Mouse (Mus musculus) lung, embryonic 14.5 days (tissue): Measurements from ENCODE around the gene Kalrn. TPM values are rescaled to one million over a fixed set of nuclear protein-coding genes. Genes with fewer than 3 reads are reported as not detected.

Experiments used
- ATAC-seq: fragments of 200-750 bp; cut with Nextera tagmentation; 2 replicates; pipeline ENCODE4 v1.8.0; 2017; ENCODE audit warnings: mild to moderate bottlenecking, moderate TSS enrichment, moderate library complexity; ENCODE audit not compliant: insufficient read depth
- DNase-seq: peaks from one replicate; pipeline ENCODE4 v3.0.0-alpha.2; 2015
- H3K27ac ChIP-seq: fragments of 300-500 bp; sonication (generic); 2 replicates; pipeline ENCODE4 v1.5.1; 2014; ENCODE audit warnings: low read depth, mild to moderate bottlenecking, moderate library complexity
- H3K27me3 ChIP-seq: fragments of 300-500 bp; sonication (generic); 2 replicates; pipeline ENCODE4 v1.6.1; 2014; ENCODE audit warnings: low read length, control low read depth; ENCODE audit not compliant: insufficient read depth
- H3K36me3 ChIP-seq: fragments of 300-500 bp; sonication (generic); 2 replicates; pipeline ENCODE4 v1.6.1; 2014; ENCODE audit warnings: control low read depth; ENCODE audit not compliant: insufficient read depth
- H3K4me1 ChIP-seq: fragments of 300-500 bp; sonication (generic); 2 replicates; pipeline ENCODE4 v1.6.1; 2014; ENCODE audit warnings: antibody characterized with exemption, control low read depth; ENCODE audit not compliant: insufficient read depth
- H3K4me2 ChIP-seq: fragments of 300-500 bp; sonication (generic); 2 replicates; pipeline ENCODE4 v1.6.1; 2014; ENCODE audit warnings: mild to moderate bottlenecking
- H3K4me3 ChIP-seq: fragments of 300-500 bp; sonication (generic); 2 replicates; pipeline ENCODE4 v1.5.1; 2014; ENCODE audit warnings: low read depth, low read length
- H3K9ac ChIP-seq: fragments of 300-500 bp; sonication (generic); 2 replicates; pipeline ENCODE4 v1.6.1; 2014
- H3K9me3 ChIP-seq: fragments of 300-500 bp; sonication (generic); 2 replicates; pipeline ENCODE4 v1.6.1; 2016; ENCODE audit warnings: low read depth, low read length, control low read depth
- CTCF ChIP-seq: IDR thresholded peaks from 2 replicates; pipeline ENCODE4 v1.5.1; 2016; ENCODE audit warnings: antibody characterized with exemption, low read depth
- WGBS: fragments of 180-500 bp; shearing (Covaris S2); extraction: QIAGEN DNeasy Blood & Tissue Kit; methylation state at CpG from one replicate; pipeline ENCODE4 v1.1.7; 2014; 5-methylcytosine and 5-hydroxymethylcytosine counted together
- polyA plus RNA-seq: library from polyadenylated mRNA; unstranded; fragments of >200 nt; fragmentation: Nextera tagmentation; extraction: Ambion mirVana; gene quantifications from 2 replicates; pipeline ENCODE4 v1.2.1, GENCODE M21; 2014

Kalrn gene
- polyA plus RNA-seq, 1 experiment from 2014 or later, result 15.0 TPM

DNA sequence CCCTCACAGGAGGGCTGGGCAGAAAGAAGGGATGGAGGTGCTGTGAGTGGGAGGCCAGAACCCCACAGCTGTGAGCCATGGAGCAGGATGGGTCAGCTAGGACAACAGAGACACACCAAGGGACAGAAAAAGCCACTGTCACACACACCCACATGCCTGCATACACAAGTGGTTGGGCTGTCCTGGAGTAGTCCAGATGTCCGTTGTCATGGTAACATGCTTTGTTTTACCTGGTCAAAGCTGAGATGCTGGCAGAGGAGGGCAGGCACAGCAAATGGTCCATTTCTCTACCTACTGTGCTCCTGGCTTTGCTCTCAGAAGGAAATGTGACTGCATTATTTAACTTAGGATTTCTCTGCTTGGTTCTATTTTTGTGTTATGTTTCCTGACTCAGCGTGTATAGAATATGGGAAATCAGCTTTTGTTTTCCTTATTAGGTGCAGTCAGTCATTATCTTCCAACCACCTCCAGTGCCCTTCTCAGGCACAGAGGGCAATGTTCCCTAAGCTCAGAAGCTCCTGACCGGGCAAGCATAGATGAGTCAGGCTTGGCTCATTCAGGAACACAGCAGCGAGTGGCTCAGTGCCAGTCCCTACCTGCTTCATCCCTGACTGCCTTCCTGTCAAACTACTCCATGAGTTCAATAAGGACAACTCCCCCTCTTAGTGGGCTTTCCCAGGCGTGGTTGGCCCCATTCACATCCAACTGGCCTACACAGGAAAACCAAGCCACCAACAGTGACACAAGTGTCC is 183.6 kb downstream of the Kalrn start:
- no peak overlapping the region for H3K27ac ChIP-seq
- no peak overlapping the region for H3K4me2 ChIP-seq
- ATAC-seq (no peak), DNase-seq (peak; percentile 22)
- H3K36me3 ChIP-seq, result peaks cover 3% of the 10 kb centered on the region; the same call in 1 of the 2 replicates
- no peak for TF ChIP-seq CTCF
- no peak overlapping the region for H3K4me3 ChIP-seq
- no peaks in the 10 kb centered on the region for H3K27me3 ChIP-seq
- H3K9ac ChIP-seq, result no peak overlapping the region
- WGBS, result 70% methylated on average over 5 of the region's 5 CpGs
- H3K9me3 ChIP-seq, result no peaks in the 10 kb centered on the region
- H3K4me1 ChIP-seq, result no peaks in the 10 kb centered on the region

DNA sequence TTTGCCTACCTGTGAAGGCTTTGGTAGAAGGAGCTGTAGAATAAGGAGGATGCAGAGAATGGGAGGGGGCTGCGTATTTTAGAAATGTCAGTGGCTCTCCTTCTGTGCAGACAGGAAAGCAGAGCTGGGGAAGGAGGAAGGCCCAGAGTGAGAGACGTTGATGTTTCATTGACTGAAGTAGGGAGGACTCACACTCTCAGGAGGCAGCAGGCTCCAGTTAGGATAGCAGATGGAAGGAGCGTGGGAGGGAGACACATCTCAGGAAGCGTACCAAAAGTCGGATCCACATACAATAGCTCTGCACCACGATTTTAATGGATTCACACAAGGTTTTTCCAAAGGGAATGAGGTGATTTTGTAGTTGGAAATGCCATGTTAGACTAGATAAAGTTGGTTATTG is 184.5 kb downstream of the Kalrn start:
- H3K4me2 ChIP-seq, result no peak overlapping the region
- H3K4me1 ChIP-seq, result no peaks in the 10 kb centered on the region
- no peaks in the 10 kb centered on the region for H3K9me3 ChIP-seq
- H3K36me3 ChIP-seq, result peaks cover 3% of the 10 kb centered on the region; the same call in 1 of the 2 replicates
- DNase-seq (no peak), ATAC-seq (no peak)
- no peak overlapping the region for H3K4me3 ChIP-seq
- H3K27ac ChIP-seq, result no peak overlapping the region
- H3K9ac ChIP-seq, result no peak overlapping the region
- no peak for TF ChIP-seq CTCF
- no peaks in the 10 kb centered on the region for H3K27me3 ChIP-seq
- 84% methylated on average over 6 of the region's 6 CpGs for WGBS

DNA sequence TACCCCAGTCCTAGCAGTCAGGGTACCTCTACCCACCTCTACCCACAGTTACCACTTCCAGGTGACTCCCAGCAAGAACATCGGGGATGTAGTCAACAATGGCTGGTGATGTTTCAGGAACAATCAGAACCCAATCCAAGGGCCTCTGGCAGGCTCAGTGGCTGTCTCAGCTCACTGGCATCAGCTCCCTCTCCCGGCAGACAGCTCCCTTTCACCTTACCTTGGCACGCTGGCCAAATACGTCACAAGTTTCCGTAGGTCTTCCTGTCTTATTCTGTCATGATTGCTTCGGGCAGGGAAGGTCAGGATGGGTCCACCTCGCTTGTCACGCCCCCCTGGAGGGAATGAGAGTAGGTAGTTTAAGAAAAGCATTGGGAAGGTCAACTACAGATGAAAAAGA is 188.3 kb downstream of the Kalrn start:
- ATAC-seq, result no peak
- no peak for DNase-seq
- H3K9me3 ChIP-seq, result no peaks in the 10 kb centered on the region
- peaks cover under 1% of the 10 kb centered on the region; the same call in 1 of the 2 replicates for H3K36me3 ChIP-seq
- TF ChIP-seq CTCF, result no peak
- 87% methylated on average over 8 of the region's 8 CpGs for WGBS
- H3K27me3 ChIP-seq, result no peaks in the 10 kb centered on the region
- no peak overlapping the region for H3K4me3 ChIP-seq
- H3K27ac ChIP-seq, result no peak overlapping the region
- no peaks in the 10 kb centered on the region for H3K4me1 ChIP-seq
- H3K4me2 ChIP-seq, result no peak overlapping the region
- no peak overlapping the region for H3K9ac ChIP-seq

DNA sequence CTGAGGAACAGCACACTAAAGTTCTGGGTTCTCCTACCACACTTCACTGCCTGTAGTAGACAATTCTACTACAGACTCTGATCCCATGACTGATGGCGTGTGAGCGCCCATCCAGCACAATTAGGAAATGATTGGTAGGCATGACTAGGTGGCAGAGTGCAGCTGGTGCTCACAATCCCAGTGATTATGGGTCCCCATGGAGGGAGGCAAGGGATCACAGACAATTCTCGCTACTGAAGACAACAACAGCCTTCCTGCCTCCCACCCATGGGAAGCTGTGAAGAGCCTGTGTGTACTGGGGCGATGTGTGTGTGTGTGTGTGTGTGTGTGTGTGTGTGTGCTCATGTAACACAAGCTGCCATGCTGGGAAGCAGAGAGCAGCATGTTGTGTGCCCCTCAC is 190.3 kb downstream of the Kalrn start:
- no peaks in the 10 kb centered on the region for H3K4me1 ChIP-seq
- H3K9ac ChIP-seq, result no peak overlapping the region
- no peak for DNase-seq
- no peaks in the 10 kb centered on the region for H3K27me3 ChIP-seq
- TF ChIP-seq CTCF, result no peak
- 89% methylated on average over 4 of the region's 4 CpGs for WGBS
- ATAC-seq, result no peak
- no peak overlapping the region for H3K4me2 ChIP-seq
- H3K4me3 ChIP-seq, result no peak overlapping the region
- H3K36me3 ChIP-seq, result no peaks in the 10 kb centered on the region; the same call in 1 of the 2 replicates
- H3K27ac ChIP-seq, result no peak overlapping the region
- H3K9me3 ChIP-seq, result no peaks in the 10 kb centered on the region

DNA sequence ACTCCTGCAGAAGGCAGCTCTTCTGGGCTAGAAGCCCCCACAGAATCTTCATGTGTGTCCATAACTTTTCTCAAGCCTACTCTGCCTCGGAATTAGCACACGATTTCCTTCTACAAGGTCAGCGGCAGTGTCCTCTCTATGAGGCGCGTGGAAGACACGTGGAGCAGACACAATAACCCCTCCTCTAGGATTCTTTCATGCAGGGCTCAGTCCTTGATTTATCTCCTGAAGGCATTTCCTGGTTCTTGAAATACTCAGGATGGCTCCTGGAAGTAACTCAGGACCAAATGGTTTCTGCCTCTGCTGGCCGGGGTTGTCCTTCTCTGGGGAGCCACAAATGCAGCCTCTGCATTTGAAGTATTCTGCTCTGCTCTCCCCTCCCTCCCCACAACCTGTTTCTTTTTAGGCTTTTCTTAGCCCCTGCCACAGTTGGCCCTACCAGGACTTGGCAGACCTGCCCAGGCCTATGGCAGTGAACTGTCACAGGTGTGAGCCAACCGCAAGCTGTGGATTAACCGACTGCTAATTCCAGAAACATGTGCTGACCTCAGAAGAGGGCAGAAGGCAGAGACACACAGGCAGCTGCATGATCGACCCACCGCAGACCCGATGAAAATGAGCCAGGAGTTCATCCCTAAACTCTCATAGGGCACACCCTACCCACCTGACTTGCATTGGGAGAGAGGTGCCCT is 197.0 kb downstream of the Kalrn start:
- no peaks in the 10 kb centered on the region for H3K9me3 ChIP-seq
- peaks cover 6% of the 10 kb centered on the region; the same call in 1 of the 2 replicates for H3K4me1 ChIP-seq
- no peak overlapping the region for H3K4me2 ChIP-seq
- DNase-seq (no peak), ATAC-seq (no peak)
- no peak for TF ChIP-seq CTCF
- no peak overlapping the region for H3K9ac ChIP-seq
- H3K27ac ChIP-seq, result no peak overlapping the region
- no peaks in the 10 kb centered on the region for H3K27me3 ChIP-seq
- H3K36me3 ChIP-seq, result no peaks in the 10 kb centered on the region
- no peak overlapping the region for H3K4me3 ChIP-seq
- 63% methylated on average over 12 of the region's 12 CpGs for WGBS

DNA sequence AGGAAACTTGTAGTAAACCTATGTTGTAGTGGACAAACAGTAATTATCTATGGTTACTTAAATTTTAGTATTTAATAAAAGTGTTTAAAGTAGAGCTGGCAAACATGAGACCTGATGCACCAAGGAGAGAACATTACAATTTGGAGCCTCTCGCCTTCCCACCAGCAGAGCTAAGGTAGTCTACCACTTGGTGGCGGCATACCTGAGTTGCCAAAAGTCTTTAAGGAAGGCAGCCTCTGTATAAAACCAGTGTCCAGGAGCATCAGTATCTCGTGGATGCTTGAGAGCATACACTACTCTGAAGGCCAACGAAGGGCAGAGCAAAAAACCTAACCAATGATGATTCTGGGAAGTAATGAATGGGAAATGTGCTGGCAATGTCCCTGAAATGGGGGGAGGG is 199.8 kb downstream of the Kalrn start:
- Histone ChIP-seq H3K9ac (no peak overlapping the region), H3K36me3 (no peaks in the 10 kb centered on the region), H3K4me3 (no peak overlapping the region), H3K4me1 (peaks cover 6% of the 10 kb centered on the region; the same call in 1 of the 2 replicates), H3K27me3 (no peaks in the 10 kb centered on the region), H3K4me2 (no peak overlapping the region), H3K27ac (no peak overlapping the region), H3K9me3 (no peaks in the 10 kb centered on the region)
- 66% methylated on average over 4 of the region's 4 CpGs for WGBS
- no peak for ATAC-seq
- TF ChIP-seq CTCF, result peak; percentile 15; the same call in 1 of the 2 replicates
- DNase-seq, result no peak

DNA sequence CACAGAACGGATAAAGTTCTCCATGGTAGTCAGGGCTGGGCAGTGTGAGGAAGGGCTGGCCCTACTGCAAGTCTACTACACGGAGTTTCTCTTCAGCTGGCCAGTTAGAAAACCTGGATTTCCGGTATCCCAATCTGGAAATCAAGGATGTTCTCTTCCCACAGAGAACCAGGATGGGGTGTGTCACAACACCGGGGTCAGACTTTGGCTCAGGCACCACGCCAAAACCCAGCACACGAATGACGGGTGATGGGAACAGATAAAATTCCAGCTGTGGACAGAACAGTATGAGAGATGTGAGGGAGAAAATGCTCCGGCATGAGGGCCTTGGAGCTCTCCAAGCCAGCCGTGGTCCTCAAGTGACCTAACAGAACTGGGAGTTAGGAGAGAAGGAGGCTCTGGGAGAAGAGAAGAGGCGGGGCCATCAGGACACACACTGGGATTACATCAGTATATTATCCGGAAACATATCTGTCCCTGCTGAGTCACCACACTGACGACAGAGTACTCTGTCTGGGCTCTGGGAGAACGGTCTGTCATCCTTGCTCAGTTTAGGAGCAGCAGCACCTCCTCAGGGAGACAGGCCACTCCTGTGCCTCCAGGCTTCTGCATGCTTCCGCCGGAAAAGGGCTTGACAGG is 201.1 kb downstream of the Kalrn start:
- peak; percentile 71 for ATAC-seq
- H3K27me3 ChIP-seq, result no peaks in the 10 kb centered on the region
- no peak overlapping the region for H3K27ac ChIP-seq
- TF ChIP-seq CTCF, result no peak
- H3K4me3 ChIP-seq, result no peak overlapping the region
- H3K9ac ChIP-seq, result no peak overlapping the region
- 40% methylated on average over 15 of the region's 15 CpGs for WGBS
- peaks cover 6% of the 10 kb centered on the region; the same call in 1 of the 2 replicates for H3K4me1 ChIP-seq
- no peaks in the 10 kb centered on the region for H3K36me3 ChIP-seq
- no peaks in the 10 kb centered on the region for H3K9me3 ChIP-seq
- peak; percentile 60 for DNase-seq
- no peak overlapping the region for H3K4me2 ChIP-seq
